ENCODE assay signal across 17 mouse cellular contexts in the genomic region with DNA sequence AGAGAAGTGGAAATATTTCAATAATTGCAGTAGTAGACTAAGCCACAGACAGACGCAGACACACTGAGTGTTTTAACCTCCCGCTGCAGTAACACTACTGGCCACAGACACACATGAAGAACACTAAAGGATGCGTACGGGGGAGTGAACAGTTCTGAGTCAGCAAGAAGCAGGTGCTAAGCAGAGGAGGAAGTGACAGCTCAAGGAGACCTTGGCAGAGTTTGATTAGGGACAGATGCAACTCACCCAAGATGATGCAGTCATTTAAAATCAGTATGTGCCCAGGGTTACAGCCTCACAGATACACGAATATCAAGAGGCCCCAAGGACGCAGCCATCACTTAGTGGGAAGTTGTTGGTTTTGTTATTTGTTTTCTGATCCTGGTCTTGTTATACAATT. TPM values are rescaled to one million over a fixed set of nuclear protein-coding genes. Genes with fewer than 3 reads are reported as not detected.
A peak's percentile ranks its signal among the peaks of the same experiment; 100 is the strongest.
DNase-seq lines count a peak whose midpoint lies in the region; ATAC-seq lines count a peak whose summit lies in the region.
"Had no signal": no experiment of that assay in that cellular context is flagged by ENCODE, and none has a peak within 500 bp of the region (broad histone marks: within the 10 kb centered on the region; RNA-seq: fewer than 3 reads in every experiment).

No protein-coding gene starts in this region.

- peak overlapping the region; percentile 72 for H3K4me2 ChIP-seq in liver, embryonic 15.5 days
- H3K4me2 ChIP-seq: embryonic facial prominence, embryonic 15.5 days; heart, embryonic 11.5 days; hindbrain, embryonic 15.5 days had no signal

- peak; percentile 12 for DNase-seq in 3T3-L1 (ENCODE audit: low read depth, low spot score)
- peak; percentile 37 for DNase-seq in CD4-positive helper T cell, adult 2 months (ENCODE audit: low read depth, low spot score)
- DNase-seq in cerebellum, postnatal 36 days = no peak
- DNase-seq in ovary, postnatal 14 days (ENCODE audit: low spot score) = no peak
- no peak for DNase-seq in layer of hippocampus, adult 8-10 months (ENCODE audit: low spot score in 2 of 2)
- DNase-seq in heart, postnatal 4 days = no peak
- DNase-seq: adrenal gland, postnatal 10 days; cerebellum, adult 9-10 months; left cerebral cortex, postnatal 4 days; lung, postnatal 36 days had no signal

- peak overlapping the region; percentile 59; the same call in 1 of the 2 replicates for H3K9ac ChIP-seq in liver, embryonic 15.5 days
- H3K9ac ChIP-seq: embryonic facial prominence, embryonic 15.5 days; hindbrain, embryonic 15.5 days had no signal

- H3K27me3 ChIP-seq in liver, embryonic 15.5 days = no peaks in the 10 kb centered on the region; the same call in 1 of the 2 replicates
- H3K27me3 ChIP-seq: embryonic facial prominence, embryonic 15.5 days; hindbrain, embryonic 15.5 days; Patski had no signal

- H3K4me1 ChIP-seq in liver, embryonic 15.5 days (replicated peaks) = peaks cover 67% of the 10 kb centered on the region
- H3K4me1 ChIP-seq: embryonic facial prominence, embryonic 15.5 days had no signal

- H3K36me3 ChIP-seq in liver, embryonic 15.5 days (replicated peaks) = no peaks in the 10 kb centered on the region
- H3K36me3 ChIP-seq: embryonic facial prominence, embryonic 15.5 days; hindbrain, embryonic 15.5 days had no signal

- peak; percentile 68 for ATAC-seq in erythroblast, adult 5-6 weeks (replicated peaks; ENCODE audit: low FRiP score, poor library complexity, severe bottlenecking)
- ATAC-seq in liver, embryonic 15.5 days (ENCODE audit: insufficient read depth) = peak; percentile 71
- ATAC-seq: Patski had no signal

- H3K9me3 ChIP-seq in liver, embryonic 15.5 days (replicated peaks) = no peaks in the 10 kb centered on the region
- H3K9me3 ChIP-seq: embryonic facial prominence, embryonic 15.5 days; hindbrain, embryonic 15.5 days had no signal

- H3K27ac ChIP-seq in liver, embryonic 15.5 days (replicated peaks) = peak overlapping the region; percentile 99
- H3K27ac ChIP-seq: embryonic facial prominence, embryonic 15.5 days; hindbrain, embryonic 15.5 days had no signal

- H3K4me3 ChIP-seq in liver, embryonic 15.5 days (replicated peaks) = 0 out of 2 replicates have a peak overlapping the region, but pooled peaks have one; percentile 26
- H3K4me3 ChIP-seq: embryonic facial prominence, embryonic 15.5 days; hindbrain, embryonic 15.5 days had no signal

- WGBS in liver, embryonic 15.5 days (ENCODE audit: insufficient replicate concordance) = 36% methylated on average over 6 of the region's 6 CpGs

RNA-seq across cellular contexts. Expression of a gene that starts 21.0 kb away (rescaled TPM):
- total RNA-seq in erythroblast, adult 5-6 weeks (2015; ENCODE audit: low replicate concordance) = 1,226 and 1,283 TPM in 2 replicates
- 1,807 and 1,822 TPM in 2 replicates for total RNA-seq in erythroblast, adult 5-6 weeks (2017; ENCODE audit: low replicate concordance)
- 499 and 578 TPM in 2 replicates for polyA plus RNA-seq in liver, embryonic 15.5 days (2015; fragmentation: Nextera tagmentation; extraction: Ambion mirVana)
- total RNA-seq in layer of hippocampus, adult 8-10 months (2022) = 100 to 1,000 TPM; 235 to 288 (median 259) TPM
- total RNA-seq in heart, postnatal 4 days (2021) = 100 to 1,000 TPM; 240 to 258 TPM

RNA-seq across cellular contexts. Expression of a gene that starts 31.2 kb away (rescaled TPM):
- not detected in 2 replicates for total RNA-seq in erythroblast, adult 5-6 weeks (2015; ENCODE audit: low replicate concordance)
- not detected in 2 replicates for total RNA-seq in erythroblast, adult 5-6 weeks (2017; ENCODE audit: low replicate concordance)
- polyA plus RNA-seq in liver, embryonic 15.5 days (2015; fragmentation: Nextera tagmentation; extraction: Ambion mirVana) = 0.56 and 0.62 TPM in 2 replicates
- total RNA-seq in layer of hippocampus, adult 8-10 months (2022) = 1 to 10 TPM; 3.6 to 6.6 (median 4.6) TPM
- 1 to 10 TPM in 1 of 2 experiments, under 1 TPM in 1; 0.88 to 1.6 TPM for total RNA-seq in heart, postnatal 4 days (2021)
- total RNA-seq: monocyte, adult 5-6 weeks had no signal

RNA-seq across cellular contexts. Expression of a gene that starts 57.5 kb away (rescaled TPM):
- 124 and 158 TPM in 2 replicates for total RNA-seq in erythroblast, adult 5-6 weeks (2015; ENCODE audit: low replicate concordance)
- total RNA-seq in erythroblast, adult 5-6 weeks (2017; ENCODE audit: low replicate concordance) = 138 and 180 TPM in 2 replicates
- polyA plus RNA-seq in liver, embryonic 15.5 days (2015; fragmentation: Nextera tagmentation; extraction: Ambion mirVana) = 13.3 and 17.4 TPM in 2 replicates
- total RNA-seq in layer of hippocampus, adult 8-10 months (2022) = 100 to 1,000 TPM in 1 of 4 experiments, 10 to 100 TPM in 3; 89.3 to 107 (median 96.8) TPM
- total RNA-seq in heart, postnatal 4 days (2021) = 10 to 100 TPM; 77.5 to 79.9 TPM

Comparison
In these comparisons a context has a peak if more than half of its experiments do, and no peak if none do; other contexts are left out.
1. DNase-seq: peak in 3T3-L1 (single experiment) and CD4-positive helper T cell, adult 2 months (single experiment); none in cerebellum, postnatal 36 days (0 of 2), ovary, postnatal 14 days (single experiment), layer of hippocampus, adult 8-10 months (0 of 2) and heart, postnatal 4 days (single experiment).
2. RNA of a gene that starts 21.0 kb away (total RNA-seq): 1,226 to 1,822 TPM in erythroblast, adult 5-6 weeks; 235 to 288 TPM in layer of hippocampus, adult 8-10 months and 240 to 258 TPM in heart, postnatal 4 days; every median in the first group is over 4 times any median in the second.